Mouse (Mus musculus) kidney, adult 9 months (tissue): ENCODE measurements around the gene Tex33.
A peak's percentile ranks its signal among the peaks of the same experiment; 100 is the strongest.
"Not testable (repeated sequence)": the region's sequence is repeated elsewhere in the genome, so short reads cannot be mapped to it uniquely, and the experiment has no call there.

ENCODE experiments used
- DNase-seq: peaks from one replicate; pipeline ENCODE4 v3.0.0; 2022

Tex33 gene

DNA sequence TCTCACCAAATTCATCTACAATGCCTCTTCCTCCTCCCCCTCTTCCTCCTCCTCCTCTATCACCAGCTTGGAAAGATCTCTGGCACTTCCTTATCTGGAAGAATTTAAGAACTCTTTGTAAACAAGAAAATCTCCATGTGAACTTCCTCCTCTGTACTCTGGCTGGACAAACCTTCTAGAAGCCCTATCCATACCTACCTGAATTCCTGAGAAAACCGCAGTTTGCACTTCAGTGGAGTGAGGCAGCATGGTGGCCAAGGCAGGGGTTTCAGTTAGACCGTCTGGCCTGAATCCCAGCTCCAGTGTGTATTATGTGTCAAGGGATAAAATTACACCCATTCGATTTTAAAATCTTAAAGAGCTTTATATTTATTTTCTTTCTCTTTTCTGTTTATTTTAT, 22.9 kb downstream of the Tex33 start:
- no peak for DNase-seq

DNA sequence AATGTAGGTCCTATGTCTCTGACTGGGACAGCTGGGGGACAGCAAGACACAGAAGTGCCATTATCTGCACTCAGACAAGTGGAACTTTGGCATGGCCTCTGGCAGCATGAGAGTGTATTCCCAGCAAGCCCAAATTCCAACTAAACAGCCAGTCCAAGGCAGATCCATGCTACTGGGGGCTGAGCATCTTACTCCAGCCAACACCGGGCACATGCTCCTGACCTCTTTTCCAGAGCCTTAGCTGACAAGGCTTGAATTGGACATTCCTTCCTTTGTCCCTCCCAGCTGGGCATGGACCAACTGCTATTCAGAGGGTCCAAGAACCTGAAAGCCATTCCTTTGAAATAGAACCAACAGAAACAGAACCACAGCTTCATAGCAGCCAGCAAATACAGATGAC, 26.1 kb downstream of the Tex33 start:
- no peak for DNase-seq

DNA sequence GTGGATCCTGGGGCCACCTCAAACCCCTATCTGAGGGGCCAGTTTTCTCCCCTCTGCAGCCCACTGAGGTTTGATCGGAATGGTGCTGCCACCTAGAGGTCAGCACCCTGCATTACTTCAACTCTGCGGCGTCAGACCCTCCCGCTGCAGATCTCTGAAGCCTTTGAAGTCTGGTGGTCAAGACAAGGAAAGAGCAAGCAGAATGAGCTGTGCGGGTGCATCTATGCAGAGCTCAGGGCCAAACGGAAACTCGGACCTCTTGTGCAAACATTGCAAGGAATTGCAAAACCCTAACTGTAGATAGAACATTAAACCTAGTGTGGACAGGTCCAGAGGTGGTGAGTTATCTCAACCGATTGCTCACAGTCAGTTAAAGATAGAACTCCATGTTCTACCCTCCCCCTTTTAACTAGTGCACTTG, 26.8 kb downstream of the Tex33 start:
- peak; percentile 22 for DNase-seq

DNA sequence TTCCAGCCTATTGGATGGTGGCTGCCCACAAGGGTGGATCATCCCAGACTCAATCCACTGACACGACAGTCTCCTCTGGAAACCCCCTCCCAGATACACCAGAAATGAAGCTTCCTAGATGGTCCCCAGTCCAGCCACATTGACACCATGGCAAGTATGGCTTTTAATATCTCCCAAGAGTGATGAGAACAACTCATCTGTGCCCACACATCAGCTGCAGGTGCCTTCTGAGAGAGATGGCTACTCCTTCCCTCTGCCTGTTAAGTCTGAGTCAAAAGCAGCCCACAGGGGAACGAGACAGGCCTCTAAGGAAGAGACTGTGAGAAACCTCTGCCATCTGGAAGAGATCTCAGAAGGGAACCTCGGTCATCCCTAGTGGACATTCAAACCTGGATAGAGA, 27.9 kb downstream of the Tex33 start:
- DNase-seq = no peak

DNA sequence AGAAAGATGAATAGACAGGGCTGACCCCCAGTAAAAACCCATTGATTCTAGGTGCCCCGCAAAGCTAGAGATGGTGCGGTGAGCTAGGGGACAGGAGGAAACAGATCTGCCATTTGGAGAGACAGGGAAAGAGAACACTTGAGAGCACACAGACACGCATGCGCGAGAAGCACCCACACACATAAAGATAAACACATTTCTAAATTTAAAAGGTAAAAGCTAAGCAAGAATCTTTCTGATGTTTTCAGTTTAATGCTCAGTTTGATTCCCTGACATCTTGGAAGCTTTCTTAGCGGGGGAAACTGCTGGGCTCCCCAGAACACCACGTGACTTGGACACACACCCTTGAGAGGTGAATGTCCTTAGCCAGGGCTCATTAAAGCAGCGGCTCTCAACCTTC, 28.8 kb downstream of the Tex33 start:
- DNase-seq = no peak

DNA sequence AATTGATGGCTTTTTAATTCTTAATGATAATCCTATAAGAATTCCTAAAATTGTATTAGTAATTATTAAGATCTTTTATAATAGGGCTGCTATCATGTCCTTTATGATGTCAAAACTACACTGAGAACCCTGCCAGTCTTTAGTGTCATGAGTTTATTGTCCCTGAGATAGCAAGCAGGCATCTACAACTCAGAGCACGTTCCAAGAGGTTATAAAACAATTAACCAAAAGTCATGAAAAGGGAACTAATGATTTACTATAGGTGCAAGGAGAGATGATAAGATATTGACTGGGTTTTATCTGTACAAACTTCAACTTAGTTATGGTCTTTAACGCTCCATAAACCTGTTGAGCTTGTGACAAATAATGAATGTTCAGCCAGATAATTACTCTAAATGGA, 29.8 kb downstream of the Tex33 start:
- DNase-seq = no peak

DNA sequence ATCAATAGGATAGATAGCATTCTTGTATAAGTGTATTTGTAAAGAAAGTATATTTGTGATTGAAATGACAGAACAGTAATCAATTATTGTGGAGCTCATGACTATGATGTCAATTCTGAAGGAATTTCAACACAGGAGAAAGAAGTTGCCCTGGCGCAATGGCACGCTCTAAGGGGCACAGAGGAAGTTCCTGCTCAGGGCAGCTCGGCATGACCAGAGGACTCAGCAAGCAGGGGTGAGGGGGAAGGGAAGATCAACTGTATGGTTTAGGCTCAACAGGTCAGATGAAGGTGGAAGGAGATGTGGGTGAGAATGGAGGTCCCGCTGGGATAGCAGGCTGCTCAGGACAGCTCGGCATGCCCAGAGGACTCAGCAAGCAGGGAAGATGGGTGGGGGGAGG, 40.2 kb downstream of the Tex33 start:
- no peak for DNase-seq

DNA sequence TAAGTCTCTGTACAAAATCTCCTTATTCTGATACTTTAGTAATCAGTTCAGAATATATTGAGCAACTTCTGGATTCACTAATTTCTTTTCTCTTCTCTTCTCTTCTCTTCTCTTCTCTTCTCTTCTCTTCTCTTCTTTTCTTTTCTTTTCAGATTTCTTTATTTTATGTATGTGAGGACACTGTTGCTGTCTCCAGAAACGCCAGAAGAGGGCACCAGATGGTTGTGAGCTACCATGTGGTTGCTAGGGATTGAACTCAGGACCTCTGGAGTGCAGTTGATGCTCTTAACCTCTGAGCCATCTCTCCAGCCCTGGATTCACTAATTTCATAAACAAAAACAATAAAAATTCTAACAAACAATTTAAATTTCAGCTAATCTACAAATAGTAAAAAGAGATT, 40.8 kb downstream of the Tex33 start:
- peak; percentile 62 for DNase-seq

DNA sequence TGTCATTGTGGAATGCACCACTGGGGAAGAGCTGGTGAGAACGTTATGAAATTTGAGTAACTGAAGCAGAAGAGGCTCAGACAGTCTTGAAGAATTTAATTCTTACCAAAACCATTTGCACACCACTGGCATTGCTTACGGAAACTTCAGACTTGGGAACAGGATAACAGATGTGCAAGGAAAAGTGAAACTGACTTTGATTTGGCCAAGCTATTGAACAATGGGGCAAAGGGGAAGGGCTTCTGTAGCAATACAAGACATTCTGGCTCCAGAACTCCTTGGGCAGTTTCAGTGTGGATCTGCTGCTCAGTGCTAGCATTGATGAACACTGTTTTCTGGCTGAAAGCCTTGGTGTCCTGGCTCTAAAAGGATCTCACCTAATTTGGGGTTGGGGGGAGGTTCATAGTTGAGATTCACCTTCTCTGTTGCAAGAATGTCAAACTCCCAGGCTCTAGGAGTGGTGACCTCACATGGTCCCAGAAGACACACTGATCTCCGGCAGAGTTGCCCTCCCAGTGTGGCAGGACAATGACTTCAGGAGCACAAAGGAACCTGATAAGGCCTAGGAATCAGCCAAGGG, 44.0 kb downstream of the Tex33 start:
- no peak for DNase-seq

DNA sequence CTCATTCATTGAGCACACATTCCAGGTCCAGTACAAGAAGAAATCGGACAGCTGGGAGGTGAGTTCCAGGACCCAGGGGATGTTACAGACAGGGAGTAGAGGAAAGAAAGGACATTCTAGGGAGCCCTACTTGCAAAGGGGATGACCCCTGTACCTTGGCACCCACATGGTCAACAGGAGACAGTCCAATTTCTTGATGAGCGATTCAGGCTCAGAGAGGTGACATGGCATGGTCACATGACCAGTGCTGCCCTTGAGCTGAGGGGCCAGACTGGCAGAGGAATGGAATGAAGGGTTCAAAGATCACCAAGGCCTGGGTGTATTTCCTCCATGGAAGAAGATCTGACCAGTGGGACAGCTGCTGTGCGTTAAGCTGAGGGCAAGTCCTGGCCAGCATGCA, 51.1 kb downstream of the Tex33 start:
- peak; percentile 81 for DNase-seq

DNA sequence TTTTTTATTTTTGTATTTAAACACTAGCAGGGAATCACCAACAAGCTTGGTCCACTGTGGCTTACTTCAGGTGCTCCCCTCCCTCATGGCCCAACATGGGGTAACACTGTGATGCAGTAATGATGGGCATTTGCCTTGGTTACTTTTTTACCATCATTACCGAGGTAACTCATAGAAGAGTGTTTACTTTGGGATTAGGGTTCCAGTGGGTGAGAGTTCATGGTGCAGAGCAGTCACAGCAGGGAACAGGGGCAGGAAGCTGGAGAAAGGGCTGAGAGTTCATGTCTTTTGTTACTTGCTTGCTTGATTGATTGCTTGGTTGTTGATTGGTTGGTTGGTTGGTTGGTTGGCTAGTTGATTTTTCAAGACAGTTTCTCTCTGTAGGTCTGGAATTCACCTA, 52.0 kb downstream of the Tex33 start:
- DNase-seq = peak; percentile 16

DNA sequence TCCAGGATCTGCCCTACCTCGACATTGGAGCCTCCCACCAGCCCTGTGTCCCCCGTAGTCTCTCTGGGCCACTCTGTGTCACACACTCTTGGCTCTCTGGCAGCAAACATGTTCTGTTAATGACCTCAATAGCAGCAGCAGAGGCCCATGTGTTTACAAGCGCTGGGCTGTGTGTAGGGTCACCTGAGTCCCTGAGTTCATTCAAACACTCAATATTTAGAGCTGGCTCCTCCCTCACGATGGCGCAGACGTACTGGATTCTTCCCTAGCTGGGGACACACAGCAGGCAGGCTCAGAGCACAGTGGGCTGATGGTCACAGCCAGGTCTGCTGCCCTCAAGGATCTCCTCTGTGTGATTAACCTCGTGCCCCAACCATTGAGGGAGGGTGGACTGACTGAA, 54.8 kb downstream of the Tex33 start:
- DNase-seq = not testable (repeated sequence)

DNA sequence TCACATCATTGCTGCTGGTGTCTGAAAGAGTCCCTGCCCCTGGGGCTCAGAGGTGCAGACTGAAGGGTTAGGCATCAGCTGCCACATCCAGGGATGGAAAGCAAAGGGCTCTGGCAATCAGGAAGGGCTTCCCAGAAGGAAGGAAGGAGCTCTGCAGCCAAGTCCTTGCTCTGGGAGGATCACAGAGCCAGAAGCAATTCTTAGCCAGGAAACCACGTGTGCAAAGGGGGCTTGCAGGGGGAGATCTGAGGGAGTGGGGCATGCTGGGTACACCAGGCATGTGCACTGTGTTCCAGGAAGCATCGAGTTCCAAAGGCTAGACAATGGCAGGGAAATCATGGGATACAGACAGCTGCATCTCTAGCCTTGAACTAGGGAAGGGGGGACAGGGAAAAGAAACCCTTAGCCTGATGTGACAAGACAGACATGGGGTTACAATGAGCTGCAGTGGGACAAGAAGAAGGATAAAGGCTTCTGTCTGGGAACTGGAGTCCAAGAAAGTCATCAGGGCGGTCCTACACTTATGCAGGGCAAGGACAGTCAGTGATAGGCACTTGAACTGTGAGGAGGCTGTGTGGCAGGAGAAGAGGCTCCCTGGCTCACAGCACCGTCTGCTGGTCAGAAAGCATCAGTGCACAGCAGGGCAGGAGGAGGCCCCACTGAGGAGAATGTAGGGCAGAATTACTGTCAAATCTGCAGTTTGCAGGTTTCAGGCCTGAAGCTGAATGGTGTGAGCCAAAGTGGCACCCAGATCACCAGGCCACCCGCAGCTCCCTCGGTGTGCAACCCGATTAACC, 55.9 kb downstream of the Tex33 start:
- peak; percentile 36 for DNase-seq

DNA sequence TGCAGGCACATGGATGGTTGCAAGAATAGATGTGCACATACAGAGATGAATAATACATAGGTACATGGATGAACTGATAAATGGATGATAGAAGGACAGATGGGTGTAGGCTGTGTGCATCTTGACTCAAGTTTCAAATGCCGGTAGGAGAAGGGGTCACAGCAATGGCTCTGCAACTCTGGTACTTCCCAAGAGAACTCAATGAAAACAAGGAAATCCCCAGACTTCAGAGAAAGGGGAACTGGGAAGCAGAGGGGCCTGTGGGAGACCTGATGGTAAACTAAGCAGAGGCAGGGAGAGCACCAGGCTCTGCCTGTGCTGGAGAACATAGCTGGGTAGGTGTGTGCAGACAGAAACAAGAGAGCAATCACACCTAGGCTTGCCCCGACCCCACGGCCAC, 61.3 kb downstream of the Tex33 start:
- DNase-seq = no peak

DNA sequence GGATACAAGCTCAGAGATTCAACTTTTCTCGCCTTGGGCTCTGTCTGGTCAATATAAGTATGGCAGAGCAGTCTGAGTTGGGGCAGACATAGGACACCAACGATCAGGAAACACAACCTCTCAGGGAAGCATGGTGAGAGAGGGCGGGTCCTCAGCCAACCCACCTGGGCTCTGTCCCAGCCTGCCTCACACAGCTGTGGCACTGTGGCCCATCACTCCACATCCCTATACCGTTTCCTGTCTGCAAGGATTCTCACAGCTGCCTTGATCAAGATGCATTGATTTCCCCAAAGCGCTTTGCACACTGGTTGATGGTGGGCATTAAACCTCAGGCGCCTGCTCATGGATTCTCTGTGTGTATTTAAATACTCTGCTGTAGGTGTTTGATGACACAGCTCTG, 62.7 kb downstream of the Tex33 start:
- no peak for DNase-seq

DNA sequence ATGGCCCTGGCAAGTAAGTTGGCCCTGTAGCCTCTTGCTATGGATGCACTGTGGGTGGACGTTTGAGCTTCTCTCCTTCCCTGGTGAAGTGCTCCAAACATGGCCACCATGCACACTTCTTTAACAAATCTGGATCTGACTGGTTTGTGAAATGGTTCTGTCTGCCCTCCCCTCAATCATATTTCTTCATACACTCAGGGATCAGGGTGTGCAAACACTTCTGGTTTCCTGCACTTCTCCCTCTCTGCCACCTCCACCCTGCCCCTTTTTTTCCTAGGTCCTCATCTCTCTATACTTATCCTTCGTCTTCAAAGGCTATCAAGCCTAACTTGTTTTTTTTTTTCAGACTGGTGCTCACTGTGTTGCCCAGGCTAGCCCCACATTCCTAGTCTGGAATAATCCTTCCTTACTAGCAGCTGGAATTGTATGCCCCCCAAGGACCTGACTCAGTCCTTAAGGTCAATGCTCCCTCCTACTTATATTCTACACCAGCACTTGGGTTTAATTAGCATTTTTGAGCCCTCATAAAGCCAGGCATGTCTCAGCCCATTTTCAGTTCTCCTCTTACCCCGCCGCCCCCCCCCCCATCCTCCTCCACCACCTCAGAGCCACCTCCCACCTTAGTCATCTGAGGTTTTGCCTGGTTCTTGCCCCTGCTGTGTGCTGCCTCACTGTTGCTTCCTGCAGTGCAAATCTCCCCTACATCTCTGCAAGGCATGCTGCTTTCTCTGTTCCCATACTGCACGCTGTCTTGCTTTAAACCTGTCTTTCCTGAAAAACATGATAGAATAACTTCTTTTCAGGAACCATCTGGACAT, 64.0 kb downstream of the Tex33 start:
- DNase-seq = no peak

DNA sequence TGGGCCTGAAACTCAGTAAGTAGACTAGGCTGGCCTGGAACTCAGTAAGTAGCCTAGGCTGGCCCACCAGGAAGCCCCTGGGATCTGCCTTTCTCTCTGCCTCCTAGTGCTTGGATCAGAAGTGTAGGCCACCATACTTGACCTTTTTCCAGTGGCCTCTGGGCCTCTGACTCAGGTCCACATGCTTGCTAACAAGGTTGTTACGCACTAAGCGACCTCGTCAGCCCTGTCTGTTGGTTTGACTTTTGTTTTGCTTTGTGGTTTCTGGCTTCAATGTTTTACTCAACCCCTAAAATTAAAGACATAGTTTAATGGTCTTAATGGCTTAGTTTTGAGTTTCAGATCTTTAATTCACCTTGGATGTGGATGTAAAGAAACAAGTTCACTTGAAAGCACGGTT, 65.0 kb downstream of the Tex33 start:
- DNase-seq = no peak

DNA sequence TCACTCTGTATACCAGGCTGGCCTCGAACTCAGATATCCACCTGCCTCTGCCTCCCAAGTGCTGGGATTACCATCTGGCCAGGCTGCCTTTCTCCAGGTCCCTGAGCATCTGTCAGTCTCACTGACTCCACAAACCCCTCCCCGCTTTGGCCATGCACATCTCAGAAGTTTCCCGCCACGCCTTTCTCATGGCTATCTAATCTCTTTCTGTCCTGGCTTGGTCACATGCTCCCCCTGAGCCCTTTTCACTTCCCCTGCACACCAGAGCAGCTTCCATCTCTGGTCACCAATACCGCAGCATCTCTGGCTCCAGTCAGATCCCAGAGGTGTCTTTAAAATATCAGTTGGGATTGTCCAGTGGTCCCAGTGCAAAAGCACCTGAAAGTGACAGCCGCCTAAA, 65.7 kb downstream of the Tex33 start:
- not testable (repeated sequence) for DNase-seq

DNA sequence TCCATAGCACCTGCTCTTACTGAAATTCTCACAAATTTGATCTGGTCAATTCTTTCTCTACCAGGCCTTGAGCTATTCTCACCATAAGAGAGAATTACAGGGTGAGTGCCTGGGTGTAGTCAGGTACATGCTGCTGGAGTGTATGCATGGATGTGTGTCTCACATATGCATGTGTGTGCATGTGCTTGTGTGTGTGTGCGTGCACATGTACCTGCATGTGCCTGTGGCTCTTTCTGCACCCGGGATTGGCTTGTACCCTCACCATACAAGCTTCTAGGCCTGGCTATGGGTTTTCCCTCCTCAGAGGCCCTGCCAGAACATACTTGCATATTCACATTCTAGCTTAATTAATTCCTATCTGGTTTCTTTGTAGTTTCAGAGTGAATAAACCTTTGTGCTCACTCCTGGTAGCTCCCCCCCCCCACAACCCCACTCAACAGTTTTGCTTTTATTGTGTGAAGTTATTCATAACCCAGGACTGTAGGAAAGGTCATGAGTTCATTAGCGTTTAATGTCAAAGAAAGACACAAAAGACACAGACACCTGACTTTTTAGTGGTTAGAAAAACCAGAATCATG, 67.1 kb downstream of the Tex33 start:
- no peak for DNase-seq
